Mouse (Mus musculus) CH12.LX (cell line): Measurements from ENCODE around the gene Ago4. TPM values are rescaled to one million over a fixed set of nuclear protein-coding genes. Genes with fewer than 3 reads are reported as not detected.

Experiments used
- DNase-seq: peaks from one replicate; pipeline ENCODE4 v3.0.0-alpha.2; 2013; ENCODE audit errors: extremely low read depth
- H3K27ac ChIP-seq: 2 replicates; pipeline ENCODE4 v1.5.1; 2012; ENCODE audit warnings: low read depth, mild to moderate bottlenecking, control low read depth, moderate library complexity; ENCODE audit not compliant: insufficient read depth
- H3K27me3 ChIP-seq: replicated peaks from 2 replicates; pipeline ENCODE3; 2012; ENCODE audit warnings: inconsistent platforms
- H3K36me3 ChIP-seq, 2 experiments: replicated peaks in 1 of 2; 2 replicates each; pipeline versions ENCODE3 to v1.6.1; 2012; ENCODE audit warnings: inconsistent platforms in 1 of 2, low read length in 1 of 2, mild to moderate bottlenecking in 1 of 2, mixed read lengths in 1 of 2, moderate library complexity in 1 of 2; ENCODE audit not compliant: control insufficient read depth in 1 of 2, insufficient read depth in 1 of 2
- H3K4me1 ChIP-seq, 2 experiments: 2 replicates each; pipeline ENCODE4 v1.6.1; 2012; ENCODE audit warnings: inconsistent platforms in 1 of 2, moderate library complexity in 1 of 2; ENCODE audit not compliant: insufficient read depth in 2 of 2, control insufficient read depth in 1 of 2
- H3K4me2 ChIP-seq: 2 replicates; pipeline ENCODE4 v1.6.1; 2012; ENCODE audit warnings: low read depth, mild to moderate bottlenecking, control low read depth; ENCODE audit not compliant: poor library complexity, insufficient read depth, severe bottlenecking
- H3K4me3 ChIP-seq, 3 experiments: fragments of 150-350 bp in 1 of 3; sonication (generic) in 1 of 3; replicated peaks in 1 of 3; 2 replicates each; pipeline versions ENCODE3 to v1.5.1; 2011 to 2012; ENCODE audit warnings: low read depth in 2 of 3, low read length in 2 of 3, mild to moderate bottlenecking in 2 of 3, moderate library complexity in 2 of 3, control low read depth in 1 of 3, improper control_type of control experiment in 1 of 3, inconsistent platforms in 1 of 3, mixed read lengths in 1 of 3; ENCODE audit not compliant: poor library complexity in 1 of 3
- H3K79me2 ChIP-seq: replicated peaks from 2 replicates; pipeline ENCODE4 v1.6.1; 2012; ENCODE audit warnings: mild to moderate bottlenecking, moderate library complexity; ENCODE audit not compliant: control insufficient read depth, poor library complexity, insufficient read depth, severe bottlenecking; ENCODE audit errors: extremely low read depth
- H3K9ac ChIP-seq: 2 replicates; pipeline ENCODE4 v1.6.1; 2012; ENCODE audit warnings: low read depth, mild to moderate bottlenecking, control low read depth, moderate library complexity; ENCODE audit not compliant: insufficient read depth
- H3K9me3 ChIP-seq: replicated peaks from 2 replicates; pipeline ENCODE3; 2012; ENCODE audit warnings: low read length, inconsistent platforms, mixed read lengths
- BHLHE40 ChIP-seq: IDR thresholded peaks from 2 replicates; pipeline ENCODE4 v1.6.1; 2011; ENCODE audit warnings: mild to moderate bottlenecking, low read depth, low read length, improper control_type of control experiment
- CHD1 ChIP-seq: IDR thresholded peaks from 2 replicates; pipeline ENCODE4 v1.6.1; 2012; ENCODE audit warnings: low read depth, low read length, improper control_type of control experiment, inconsistent platforms
- CTCF ChIP-seq, 2 experiments: IDR thresholded peaks in 1 of 2; conservative IDR thresholded peaks in 1 of 2; 2 replicates each; pipeline ENCODE4 v1.5.1; 2011 to 2012; ENCODE audit warnings: low read depth in 2 of 2, low read length in 2 of 2, improper control_type of control experiment in 1 of 2, inconsistent platforms in 1 of 2, mild to moderate bottlenecking in 1 of 2, moderate library complexity in 1 of 2
- E2F4 ChIP-seq: IDR thresholded peaks from 2 replicates; pipeline ENCODE4 v1.6.1; 2011; ENCODE audit warnings: low read depth, low read length, improper control_type of control experiment; ENCODE audit not compliant: insufficient replicate concordance
- ELF1 ChIP-seq: IDR thresholded peaks from 2 replicates; pipeline ENCODE4 v1.6.1; 2014; ENCODE audit warnings: low read depth, mild to moderate bottlenecking, inconsistent platforms, low read length, improper control_type of control experiment
- HCFC1 ChIP-seq: IDR thresholded peaks from 2 replicates; pipeline ENCODE4 v1.6.1; 2012; ENCODE audit warnings: low read depth, mild to moderate bottlenecking, inconsistent platforms, low read length, improper control_type of control experiment
- JUN ChIP-seq: IDR thresholded peaks from 2 replicates; pipeline ENCODE4 v1.6.1; 2011; ENCODE audit warnings: low read depth, mild to moderate bottlenecking, low read length, improper control_type of control experiment, moderate library complexity; ENCODE audit not compliant: insufficient read depth
- KAT2A ChIP-seq: IDR thresholded peaks from 2 replicates; pipeline ENCODE4 v1.6.1; 2012; ENCODE audit warnings: low read length, improper control_type of control experiment, inconsistent platforms; ENCODE audit not compliant: insufficient replicate concordance
- MAFK ChIP-seq: IDR thresholded peaks from 2 replicates; pipeline ENCODE4 v1.6.1; 2011; ENCODE audit warnings: low read length, improper control_type of control experiment; ENCODE audit not compliant: insufficient replicate concordance
- MAX ChIP-seq: IDR thresholded peaks from 2 replicates; pipeline ENCODE4 v1.6.1; 2011; ENCODE audit warnings: low read length, improper control_type of control experiment
- MAZ ChIP-seq: IDR thresholded peaks from 2 replicates; pipeline ENCODE4 v1.6.1; 2012; ENCODE audit warnings: low read depth, mild to moderate bottlenecking, inconsistent platforms, low read length, improper control_type of control experiment, moderate library complexity
- MEF2A ChIP-seq: IDR thresholded peaks from 2 replicates; pipeline ENCODE4 v1.6.1; 2014; ENCODE audit warnings: low read depth, mild to moderate bottlenecking, inconsistent platforms, low read length, improper control_type of control experiment, borderline replicate concordance
- MYC ChIP-seq: IDR thresholded peaks from 2 replicates; pipeline ENCODE4 v1.6.1; 2011; ENCODE audit warnings: low read depth, mild to moderate bottlenecking, improper control_type of control experiment, low read length
- NRF1 ChIP-seq: IDR thresholded peaks from 2 replicates; pipeline ENCODE4 v1.6.1; 2014; ENCODE audit warnings: low read depth, mild to moderate bottlenecking, inconsistent platforms, low read length, improper control_type of control experiment, moderate library complexity
- PAX5 ChIP-seq: IDR thresholded peaks from 2 replicates; pipeline ENCODE4 v1.6.1; 2012; ENCODE audit warnings: low read length, inconsistent platforms, mixed read lengths
- POLR2AphosphoS2 ChIP-seq: IDR thresholded peaks from 2 replicates; pipeline ENCODE4 v1.6.1; 2011; ENCODE audit warnings: low read depth, low read length, improper control_type of control experiment
- SIN3A ChIP-seq: IDR thresholded peaks from 2 replicates; pipeline ENCODE4 v1.6.1; 2012; ENCODE audit warnings: low read length, improper control_type of control experiment, inconsistent platforms
- TBP ChIP-seq: conservative IDR thresholded peaks from 2 replicates; pipeline ENCODE4 v1.6.1; 2011; ENCODE audit warnings: low read depth, low read length, improper control_type of control experiment
- ZKSCAN1 ChIP-seq: IDR thresholded peaks from 2 replicates; pipeline ENCODE4 v1.6.1; 2012; ENCODE audit warnings: low read depth, inconsistent platforms, low read length, improper control_type of control experiment, borderline replicate concordance
- ZNF384 ChIP-seq: IDR thresholded peaks from 2 replicates; pipeline ENCODE4 v1.6.1; 2012; ENCODE audit warnings: low read depth, low read length, improper control_type of control experiment, inconsistent platforms
- dilution Hi-C: fragments of 300-500 bp; cut with MboI; formaldehyde crosslinking; loops from 2 replicates; pipeline ENCODE4 v1.14.3; 2020; ENCODE audit warnings: low sequenced_read_pairs; ENCODE audit not compliant: extremely low pct_unique_long_range_greater_than_20kb, extremely low pct_ligation_motif_present
- in situ Hi-C: fragments of 300-500 bp; cut with MboI; formaldehyde crosslinking; loops from 3 replicates; pipeline ENCODE4 v1.14.3; 2019; ENCODE audit warnings: low sequenced_read_pairs, low pct_ligation_motif_present, low pct_unique_long_range_greater_than_20kb, mixed read lengths
- polyA plus RNA-seq: library from polyadenylated mRNA; unstranded; fragments of >175 nt; gene quantifications from 2 replicates; pipeline ENCODE4 v1.2.1, GENCODE M21; 2012; ENCODE audit warnings: low read depth; ENCODE audit not compliant: insufficient read length
- total RNA-seq, 2 experiments: library from RNA; depleted of rRNA; stranded (reverse); fragments of 300-350 nt in 1 of 2; fragments of >200 nt in 1 of 2; gene quantifications; 2 replicates each; pipeline ENCODE4 v1.2.3; 2012 to 2014

Ago4 gene
- total and polyA plus RNA-seq, 3 experiments = 1.2 to 2.6 (median 1.3) TPM

DNA sequence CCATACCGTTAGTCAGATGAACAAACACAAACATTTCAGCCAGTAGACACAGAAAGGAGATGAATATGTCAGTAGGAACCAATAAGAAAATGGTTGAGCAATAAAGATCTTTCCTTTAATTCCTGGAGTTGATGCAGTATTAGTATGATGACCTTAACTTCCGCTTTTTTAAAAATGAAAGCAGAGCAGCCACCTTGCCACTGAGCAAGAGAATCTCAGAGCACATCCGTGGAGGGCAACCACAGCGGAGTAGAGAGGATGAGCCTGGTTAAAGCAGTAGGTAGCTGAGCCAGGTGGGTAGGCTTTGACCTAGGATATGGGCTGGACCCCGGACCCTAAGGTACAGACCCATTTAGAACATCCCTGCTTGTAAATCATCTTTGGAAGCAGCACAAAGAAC is 43.5 kb downstream of the Ago4 start:
- no peak overlapping the region for H3K4me2 ChIP-seq
- H3K79me2 ChIP-seq = no peaks in the 10 kb centered on the region
- no peak overlapping the region for H3K9ac ChIP-seq
- H3K9me3 ChIP-seq = no peaks in the 10 kb centered on the region
- peaks cover 4 to 12% of the 10 kb centered on the region in 2 experiments; a peak in 2 of 4 replicates for H3K4me1 ChIP-seq
- TF ChIP-seq POLR2AphosphoS2 (no peak), MAFK (no peak), ZNF384 (no peak), BHLHE40 (no peak), MEF2A (no peak), MYC (no peak), MAX (no peak), HCFC1 (no peak), CTCF (conservative IDR thresholded peaks at IDR 0.05 in 1 of 2, IDR thresholded peaks at IDR 0.05 in 1 of 2; ENCODE audit: low read depth in 2 of 2, low read length in 2 of 2) (no peak), ZKSCAN1 (no peak), SIN3A (no peak), CHD1 (no peak), JUN (no peak), KAT2A (no peak), NRF1 (no peak), MAZ (no peak), ELF1 (no peak), TBP (no peak)
- TF ChIP-seq, all 38 proteins: peak for 0
- H3K4me3 ChIP-seq = no peak overlapping the region
- no peaks in the 10 kb centered on the region for H3K27me3 ChIP-seq
- dilution Hi-C loops (no loop called here), in situ Hi-C loops (no loop called here)
- no peak overlapping the region for H3K27ac ChIP-seq
- DNase-seq = no peak
- no peaks in the 10 kb centered on the region for H3K36me3 ChIP-seq

GRCm38 (mm10) chr4:126486217-126486616 is 47.1 kb downstream of the Ago4 start:
- H3K4me3 ChIP-seq = no peak overlapping the region
- TF ChIP-seq NRF1 (no peak), E2F4 (no peak), PAX5 (no peak), CTCF (conservative IDR thresholded peaks at IDR 0.05 in 1 of 2, IDR thresholded peaks at IDR 0.05 in 1 of 2; ENCODE audit: low read depth in 2 of 2, low read length in 2 of 2) (0 out of 4 replicates have a peak, but pooled peaks of 1 of the 2 experiments have one; percentile 15)
- TF ChIP-seq, all 38 proteins: peak for 1
- Histone ChIP-seq H3K9me3 (no peaks in the 10 kb centered on the region), H3K27ac (no peak overlapping the region), H3K79me2 (no peaks in the 10 kb centered on the region), H3K9ac (no peak overlapping the region), H3K36me3 (no peaks in the 10 kb centered on the region), H3K27me3 (no peaks in the 10 kb centered on the region), H3K4me2 (no peak overlapping the region), H3K4me1 (peaks cover 4 to 8% of the 10 kb centered on the region in 2 experiments; a peak in 2 of 4 replicates)
- in situ Hi-C loops = no loop called here
- no peak for DNase-seq
- dilution Hi-C loops = no loop called here
